ENCODE assay signal across 9 mouse cellular contexts in genomic region chr7:30093918-30094415, GRCm38 (mm10). TPM values are rescaled to one million over a fixed set of nuclear protein-coding genes. Genes with fewer than 3 reads are reported as not detected.
DNase-seq lines count a peak whose midpoint lies in the region; ATAC-seq and TF ChIP-seq lines count a peak whose summit lies in the region.
"Had no signal": no experiment of that assay in that cellular context is flagged by ENCODE, and none has a peak within 500 bp of the region (broad histone marks: within the 10 kb centered on the region; RNA-seq: fewer than 3 reads in every experiment).

No protein-coding gene starts in this region.

- H3K27me3 ChIP-seq in liver, adult 2 months (ENCODE audit: control insufficient read depth, insufficient read depth, low read length) = no peaks in the 10 kb centered on the region
- no peaks in the 10 kb centered on the region for H3K27me3 ChIP-seq in embryonic facial prominence, embryonic 14.5 days (replicated peaks; ENCODE audit: control insufficient read depth, insufficient read depth, low read length)
- H3K27me3 ChIP-seq in intestine, embryonic 16.5 days (replicated peaks; ENCODE audit: control insufficient read depth, insufficient read depth, low read length) = no peaks in the 10 kb centered on the region
- no peaks in the 10 kb centered on the region for H3K27me3 ChIP-seq in neural tube, embryonic 14.5 days (ENCODE audit: control insufficient read depth, insufficient read depth, low read length)

- no peak for TF ChIP-seq CTCF in liver, adult 2 months (IDR thresholded peaks at IDR 0.05; ENCODE audit: low read depth, low read length)

- no peak for TF ChIP-seq POLR2A in liver, adult 2 months (IDR thresholded peaks at IDR 0.05; ENCODE audit: extremely low read depth, insufficient read depth, low read length)

- peak overlapping the region; percentile 40 for H3K4me3 ChIP-seq in liver, adult 2 months (ENCODE audit: insufficient read depth, low read depth, low read length)
- H3K4me3 ChIP-seq in embryonic facial prominence, embryonic 14.5 days (ENCODE audit: low read depth, low read length) = peak overlapping the region; percentile 63
- peak overlapping the region; percentile 74 for H3K4me3 ChIP-seq in intestine, embryonic 16.5 days (ENCODE audit: low read length)
- peak overlapping the region; percentile 59; the same call in 1 of the 2 replicates for H3K4me3 ChIP-seq in neural tube, embryonic 14.5 days (ENCODE audit: low read depth, low read length)

- H3K9ac ChIP-seq in liver, adult 2 months (ENCODE audit: low read depth, low read length) = peak overlapping the region; percentile 48
- H3K9ac ChIP-seq in embryonic facial prominence, embryonic 14.5 days (ENCODE audit: low read depth, low read length) = peak overlapping the region; percentile 89; the same call in 1 of the 2 replicates
- H3K9ac ChIP-seq in intestine, embryonic 16.5 days (ENCODE audit: low read depth, low read length) = peak overlapping the region; percentile 57
- H3K9ac ChIP-seq in neural tube, embryonic 14.5 days (replicated peaks; ENCODE audit: low read depth, low read length) = no peak overlapping the region

- H3K79me2 ChIP-seq in liver, adult 2 months (ENCODE audit: control insufficient read depth, insufficient read depth, low read length) = peaks cover 12% of the 10 kb centered on the region; the same call in 1 of the 2 replicates

- H3K4me2 ChIP-seq in embryonic facial prominence, embryonic 14.5 days (ENCODE audit: low read depth, low read length) = peak overlapping the region; percentile 61
- peak overlapping the region; percentile 54 for H3K4me2 ChIP-seq in intestine, embryonic 16.5 days (ENCODE audit: low read depth, low read length)
- H3K4me2 ChIP-seq in neural tube, embryonic 14.5 days (ENCODE audit: low read depth, low read length) = peak overlapping the region; percentile 77; the same call in 1 of the 2 replicates

- H3K4me1 ChIP-seq in liver, adult 2 months (ENCODE audit: control insufficient read depth, insufficient read depth, low read length) = peaks cover 8% of the 10 kb centered on the region; the same call in 1 of the 2 replicates
- peaks cover 11% of the 10 kb centered on the region for H3K4me1 ChIP-seq in embryonic facial prominence, embryonic 14.5 days (ENCODE audit: control insufficient read depth, insufficient read depth, low read length)
- H3K4me1 ChIP-seq in intestine, embryonic 16.5 days (ENCODE audit: control insufficient read depth, insufficient read depth, low read length) = peaks cover 18% of the 10 kb centered on the region
- H3K4me1 ChIP-seq in neural tube, embryonic 14.5 days (ENCODE audit: control insufficient read depth, insufficient read depth, low read length) = peaks cover 16% of the 10 kb centered on the region

- peak overlapping the region; percentile 50; the same call in 1 of the 2 replicates for H3K27ac ChIP-seq in liver, adult 2 months (replicated peaks; ENCODE audit: insufficient read depth, low read depth, low read length)
- H3K27ac ChIP-seq in embryonic facial prominence, embryonic 14.5 days (replicated peaks; ENCODE audit: low read depth, low read length) = no peak overlapping the region; the same call in 1 of the 2 replicates
- H3K27ac ChIP-seq in intestine, embryonic 16.5 days (ENCODE audit: low read length) = no peak overlapping the region; the same call in 1 of the 2 replicates
- H3K27ac ChIP-seq in neural tube, embryonic 14.5 days (ENCODE audit: low read depth, low read length) = peak overlapping the region; percentile 96

- no peaks in the 10 kb centered on the region for H3K9me3 ChIP-seq in embryonic facial prominence, embryonic 14.5 days (ENCODE audit: control insufficient read depth, low read length)
- no peaks in the 10 kb centered on the region for H3K9me3 ChIP-seq in intestine, embryonic 16.5 days (ENCODE audit: control insufficient read depth, low read length)
- no peaks in the 10 kb centered on the region for H3K9me3 ChIP-seq in neural tube, embryonic 14.5 days (ENCODE audit: control insufficient read depth, low read length)

- no peaks in the 10 kb centered on the region for H3K36me3 ChIP-seq in liver, adult 2 months (ENCODE audit: control insufficient read depth, insufficient read depth, low read length)
- peaks cover 16% of the 10 kb centered on the region for H3K36me3 ChIP-seq in embryonic facial prominence, embryonic 14.5 days (ENCODE audit: control insufficient read depth, insufficient read depth, low read length)
- no peaks in the 10 kb centered on the region for H3K36me3 ChIP-seq in intestine, embryonic 16.5 days (ENCODE audit: control insufficient read depth, insufficient read depth, low read length)
- no peaks in the 10 kb centered on the region for H3K36me3 ChIP-seq in neural tube, embryonic 14.5 days (ENCODE audit: control insufficient read depth, insufficient read depth, low read length)

- no peak for ATAC-seq in embryonic facial prominence, embryonic 14.5 days (ENCODE audit: low read depth)
- no peak for ATAC-seq in intestine, embryonic 16.5 days
- ATAC-seq in neural tube, embryonic 14.5 days (ENCODE audit: low read depth) = no peak

- DNase-seq in liver, adult 2 months (ENCODE audit: extremely low read depth, low read depth, low spot score) = no peak
- DNase-seq in liver = no peak
- no peak for DNase-seq in embryonic facial prominence, embryonic 14.5 days (ENCODE audit: low spot score)
- no peak for DNase-seq in MN1 (ENCODE audit: low spot score)
- DNase-seq in left cerebral cortex, adult 18-20 months (ENCODE audit: low spot score in 2 of 2) = no peak
- no peak for DNase-seq in retina, embryonic 14.5 days (ENCODE audit: low spot score)

- WGBS in liver, adult 2 months = 77% methylated on average over 6 of the region's 6 CpGs
- WGBS in embryonic facial prominence, embryonic 14.5 days = 82% methylated on average over 6 of the region's 6 CpGs
- 72% methylated on average over 6 of the region's 6 CpGs for WGBS in intestine, embryonic 16.5 days
- 74% methylated on average over 6 of the region's 6 CpGs for WGBS in neural tube, embryonic 14.5 days

RNA-seq across cellular contexts. Expression of gene Zfp260, which starts 0.6 kb away (rescaled TPM):
- total RNA-seq in liver, adult 2 months (2014; rRNA removed) = 19.0 and 19.6 TPM in 2 replicates
- polyA plus RNA-seq in liver, adult 2 months (2012; rRNA removed) = 8.3 and 11.1 TPM in 2 replicates
- polyA plus RNA-seq in embryonic facial prominence, embryonic 14.5 days (2014; fragmentation: Nextera tagmentation; extraction: Ambion mirVana) = 136 and 141 TPM in 2 replicates
- polyA plus RNA-seq in intestine, embryonic 16.5 days (2015; fragmentation: Nextera tagmentation; extraction: Ambion mirVana) = 60.8 and 61.0 TPM in 2 replicates
- polyA plus RNA-seq in neural tube, embryonic 14.5 days (2014; fragmentation: Nextera tagmentation; extraction: Ambion mirVana) = 87.8 and 102 TPM in 2 replicates
- total RNA-seq in left cerebral cortex, adult 18-20 months (2021) = 10 to 100 TPM; 64.8 to 75.6 TPM

RNA-seq across cellular contexts. Expression of gene Zfp566, which starts 3.6 kb away (rescaled TPM):
- 0.37 and 0.67 TPM in 2 replicates for total RNA-seq in liver, adult 2 months (2014; rRNA removed)
- 0.56 and 1.9 TPM in 2 replicates for polyA plus RNA-seq in liver, adult 2 months (2012; rRNA removed)
- polyA plus RNA-seq in embryonic facial prominence, embryonic 14.5 days (2014; fragmentation: Nextera tagmentation; extraction: Ambion mirVana) = 7.9 and 11.2 TPM in 2 replicates
- 4.3 and 5.3 TPM in 2 replicates for polyA plus RNA-seq in intestine, embryonic 16.5 days (2015; fragmentation: Nextera tagmentation; extraction: Ambion mirVana)
- polyA plus RNA-seq in neural tube, embryonic 14.5 days (2014; fragmentation: Nextera tagmentation; extraction: Ambion mirVana) = 13.8 and 17.1 TPM in 2 replicates
- 1 to 10 TPM; 5.6 to 7.7 TPM for total RNA-seq in left cerebral cortex, adult 18-20 months (2021)

RNA-seq across cellular contexts. Expression of gene Gm26920, which starts 3.8 kb away (rescaled TPM):
- total RNA-seq in liver, adult 2 months (2014; rRNA removed) = 0.13 TPM in 1 of 2 replicates, not detected in the other
- polyA plus RNA-seq in liver, adult 2 months (2012; rRNA removed) = not detected in 2 replicates
- 1.4 and 2.5 TPM in 2 replicates for polyA plus RNA-seq in embryonic facial prominence, embryonic 14.5 days (2014; fragmentation: Nextera tagmentation; extraction: Ambion mirVana)
- polyA plus RNA-seq in intestine, embryonic 16.5 days (2015; fragmentation: Nextera tagmentation; extraction: Ambion mirVana) = 0.62 TPM in 1 of 2 replicates, not detected in the other
- 2.1 and 4.3 TPM in 2 replicates for polyA plus RNA-seq in neural tube, embryonic 14.5 days (2014; fragmentation: Nextera tagmentation; extraction: Ambion mirVana)
- 1 to 10 TPM in 1 of 2 experiments, not detected in 1; 1.5 TPM for total RNA-seq in left cerebral cortex, adult 18-20 months (2021)
- total RNA-seq: adrenal gland, postnatal 25 days had no signal

RNA-seq across cellular contexts. Expression of gene Zfp82, which starts 21.3 kb away (rescaled TPM):
- total RNA-seq in liver, adult 2 months (2014; rRNA removed) = 0.40 and 0.46 TPM in 2 replicates
- 0.04 and 0.14 TPM in 2 replicates for polyA plus RNA-seq in liver, adult 2 months (2012; rRNA removed)
- polyA plus RNA-seq in embryonic facial prominence, embryonic 14.5 days (2014; fragmentation: Nextera tagmentation; extraction: Ambion mirVana) = 6.4 and 7.0 TPM in 2 replicates
- polyA plus RNA-seq in intestine, embryonic 16.5 days (2015; fragmentation: Nextera tagmentation; extraction: Ambion mirVana) = 4.2 and 4.4 TPM in 2 replicates
- 10.2 and 11.0 TPM in 2 replicates for polyA plus RNA-seq in neural tube, embryonic 14.5 days (2014; fragmentation: Nextera tagmentation; extraction: Ambion mirVana)
- 1 to 10 TPM; 4.1 to 6.0 TPM for total RNA-seq in left cerebral cortex, adult 18-20 months (2021)

RNA-seq across cellular contexts. Expression of gene Zfp382, which starts 27.8 kb away (rescaled TPM):
- 0.54 and 0.74 TPM in 2 replicates for total RNA-seq in liver, adult 2 months (2014; rRNA removed)
- 0.07 TPM in 1 of 2 replicates, not detected in the other for polyA plus RNA-seq in liver, adult 2 months (2012; rRNA removed)
- 5.8 and 6.5 TPM in 2 replicates for polyA plus RNA-seq in embryonic facial prominence, embryonic 14.5 days (2014; fragmentation: Nextera tagmentation; extraction: Ambion mirVana)
- 5.0 and 6.6 TPM in 2 replicates for polyA plus RNA-seq in intestine, embryonic 16.5 days (2015; fragmentation: Nextera tagmentation; extraction: Ambion mirVana)
- 13.5 and 14.4 TPM in 2 replicates for polyA plus RNA-seq in neural tube, embryonic 14.5 days (2014; fragmentation: Nextera tagmentation; extraction: Ambion mirVana)
- total RNA-seq in left cerebral cortex, adult 18-20 months (2021) = 10 to 100 TPM; 31.3 to 36.0 TPM

Comparison
In these comparisons a context has a peak if more than half of its experiments do, and no peak if none do; other contexts are left out.
1. H3K27ac ChIP-seq: peak in liver, adult 2 months (single experiment) and neural tube, embryonic 14.5 days (single experiment); none in embryonic facial prominence, embryonic 14.5 days (single experiment) and intestine, embryonic 16.5 days (single experiment).
2. Peak in every context shown above with its lines, with median percentiles within 50 percentile points of each other: H3K4me3 ChIP-seq and H3K4me2 ChIP-seq.